Mouse (Mus musculus) right cerebral cortex, postnatal 10 days (tissue): Measurements from ENCODE around the gene Nprl3.
A peak's percentile ranks its signal among the peaks of the same experiment; 100 is the strongest.

Source experiments
- DNase-seq, 2 experiments: peaks; one replicate each; pipeline ENCODE4 v3.0.0; 2021; ENCODE audit warnings: low spot score in 2 of 2

The Nprl3 gene

GRCm38 (mm10) chr11:32245614-32246013 is 21.9 kb downstream of the Nprl3 start:
- DNase-seq: no peak

GRCm38 (mm10) chr11:32244617-32245016 is 22.9 kb downstream of the Nprl3 start:
- DNase-seq: no peak

- no peak for DNase-seq
Observed at GRCm38 (mm10) chr11:32244064-32244463, 23.4 kb downstream of the Nprl3 start.

DNA sequence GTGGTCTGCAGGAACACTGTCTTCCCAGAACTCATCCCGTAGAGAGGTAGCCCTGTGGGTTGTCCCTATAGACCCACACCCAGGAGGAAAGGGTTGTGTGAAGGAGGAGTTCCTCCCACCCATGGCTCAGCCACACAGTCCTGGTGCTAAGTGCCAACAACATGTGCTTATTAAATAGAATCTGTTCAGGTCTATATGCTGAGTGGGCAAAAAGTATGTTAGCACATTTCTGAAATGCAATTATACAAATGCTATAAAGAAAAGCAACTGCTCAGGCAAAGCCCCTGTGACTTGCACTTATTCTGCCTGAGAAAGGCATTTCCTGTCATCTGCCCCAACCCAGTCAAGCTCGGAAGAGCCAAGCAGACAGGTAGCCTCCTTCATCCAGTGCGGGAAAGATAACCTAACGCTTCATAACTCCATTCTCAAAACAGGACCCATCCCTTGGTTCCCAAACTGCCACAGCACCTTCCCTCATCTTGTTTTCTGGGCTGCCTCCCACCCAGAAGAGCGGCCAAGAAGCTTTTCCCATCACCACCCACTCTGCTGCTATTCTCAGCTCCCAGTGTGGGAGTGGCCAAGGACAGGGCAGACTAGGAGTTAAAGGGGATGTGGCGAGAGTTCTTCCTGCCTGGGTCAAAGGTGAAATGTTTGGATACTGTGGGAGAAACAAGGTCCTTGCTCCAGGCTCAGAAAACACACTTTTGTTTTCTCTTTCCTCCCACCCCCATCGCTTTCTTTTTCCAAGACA is 24.1 kb downstream of the Nprl3 start:
- peak in 1 of 2 experiments; percentile 71 for DNase-seq

DNA sequence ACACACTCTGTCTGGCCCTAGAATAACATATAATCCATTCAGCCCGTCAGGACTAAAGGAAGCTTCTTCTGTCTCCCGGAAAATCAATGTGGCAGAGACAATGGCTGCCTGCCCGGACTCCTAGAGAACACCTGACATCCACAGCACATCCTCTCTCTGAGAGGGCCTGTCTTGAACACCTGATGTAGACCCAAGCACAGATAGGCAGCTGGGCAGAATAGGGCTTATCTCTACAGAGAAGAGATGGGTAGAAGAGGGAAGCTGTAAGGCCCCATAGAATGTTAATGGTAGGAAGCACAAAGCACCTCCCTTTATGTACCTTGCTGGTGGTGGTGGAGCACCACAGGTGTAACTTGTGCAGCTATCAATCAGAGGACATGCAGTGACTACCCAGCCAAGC is 25.3 kb downstream of the Nprl3 start:
- no peak for DNase-seq

- no peak for DNase-seq
Observed at GRCm38 (mm10) chr11:32241391-32241790, 26.1 kb downstream of the Nprl3 start.

GRCm38 (mm10) chr11:32238093-32238860 is 29.2 kb downstream of the Nprl3 start:
- DNase-seq: peak in 1 of 2 experiments; percentile 74

DNA sequence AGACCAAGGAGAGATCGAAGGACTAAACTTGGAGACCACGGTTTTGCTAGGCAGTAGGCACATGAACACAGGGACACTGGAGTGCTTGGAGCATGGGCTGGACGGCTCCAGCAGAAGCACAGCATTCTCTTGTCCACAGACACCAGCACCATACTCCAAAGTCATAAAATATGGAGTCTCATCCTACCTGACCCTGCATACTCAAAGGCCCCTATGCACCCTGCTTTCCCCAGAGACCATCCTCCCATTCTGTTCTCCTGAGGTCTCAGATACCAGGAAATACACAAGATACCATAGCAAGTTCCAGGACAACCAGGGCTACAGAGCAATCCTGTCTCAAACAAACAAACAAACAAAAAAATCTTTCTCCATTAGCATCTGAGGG is 30.1 kb downstream of the Nprl3 start:
- peak in 1 of 2 experiments; percentile 29 for DNase-seq

DNA sequence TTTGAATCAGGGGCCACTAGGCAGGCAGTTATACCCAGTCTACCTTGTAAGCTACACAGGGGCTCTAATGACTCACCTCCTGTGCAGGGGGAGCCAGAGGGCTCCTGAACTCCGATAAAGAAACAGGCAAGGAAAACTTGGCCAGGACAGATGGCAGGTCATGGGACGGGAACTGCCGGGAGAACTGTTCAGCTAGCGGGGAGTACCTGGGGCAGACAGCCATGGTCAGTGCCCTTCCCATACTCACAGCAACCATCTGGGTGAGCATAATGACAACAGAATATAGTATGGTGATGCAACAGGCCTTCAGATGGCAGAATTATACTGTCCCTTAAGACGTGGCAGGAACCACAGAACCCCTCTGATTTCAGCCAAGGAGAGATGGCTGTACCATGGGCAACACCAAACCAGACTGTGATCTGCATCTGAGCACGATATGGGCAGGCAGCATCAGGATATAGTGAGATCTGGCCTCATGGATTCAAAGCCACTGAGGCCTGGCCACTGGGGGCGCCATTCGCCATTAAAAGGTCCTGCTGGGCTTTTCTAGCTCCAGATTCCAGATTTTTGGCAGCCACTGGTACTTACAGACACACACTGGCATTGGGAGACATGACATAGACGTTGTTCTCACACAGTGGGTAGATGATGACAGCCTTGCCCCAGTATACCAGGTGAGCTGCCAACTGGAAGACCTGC is 30.6 kb downstream of the Nprl3 start:
- DNase-seq: peak in 1 of 2 experiments; percentile 75

DNA sequence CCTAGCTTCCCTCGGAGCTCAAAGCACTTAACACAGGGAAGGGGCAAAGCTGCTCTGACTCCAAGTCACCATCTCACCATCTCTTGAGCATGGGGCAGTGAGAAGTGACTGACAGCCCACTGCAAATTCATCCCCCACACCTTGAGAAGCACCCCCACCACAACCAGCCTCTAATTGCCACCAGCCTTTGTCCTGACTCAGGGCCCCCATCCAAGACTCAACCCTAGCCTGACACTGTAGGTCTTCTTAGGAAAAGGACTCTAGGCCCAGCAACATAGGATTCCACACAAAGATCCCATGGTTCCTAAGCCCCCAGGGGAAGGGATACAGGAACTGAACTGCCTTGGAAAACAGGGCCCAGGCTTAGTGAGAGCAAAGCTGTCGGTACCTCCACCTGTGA is 31.4 kb downstream of the Nprl3 start:
- DNase-seq: peak in 1 of 2 experiments; percentile 45

DNA sequence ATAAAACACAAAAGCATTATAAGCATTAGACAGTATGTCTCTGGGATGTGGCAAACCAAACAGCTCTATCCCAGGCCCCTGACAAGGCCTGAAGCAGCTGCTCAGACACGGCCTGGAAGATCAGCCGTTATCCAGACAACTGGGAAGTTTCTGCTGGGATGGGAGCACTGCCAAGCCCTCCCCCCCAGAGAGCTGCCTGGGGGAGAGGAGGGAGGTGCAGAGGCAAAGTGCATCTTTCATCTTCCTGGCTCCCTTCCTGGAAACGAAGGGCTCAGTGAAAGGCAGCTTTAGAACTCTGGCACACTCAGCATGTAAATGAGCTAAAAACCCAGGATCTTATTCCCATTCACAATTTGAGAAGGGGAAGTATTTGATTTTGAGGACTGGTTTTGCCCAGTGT is 31.9 kb downstream of the Nprl3 start:
- peak; percentile 90 to 91 for DNase-seq

- DNase-seq: peak in 1 of 2 experiments; percentile 37
Observed at GRCm38 (mm10) chr11:32234816-32235485, 32.6 kb downstream of the Nprl3 start.

DNA sequence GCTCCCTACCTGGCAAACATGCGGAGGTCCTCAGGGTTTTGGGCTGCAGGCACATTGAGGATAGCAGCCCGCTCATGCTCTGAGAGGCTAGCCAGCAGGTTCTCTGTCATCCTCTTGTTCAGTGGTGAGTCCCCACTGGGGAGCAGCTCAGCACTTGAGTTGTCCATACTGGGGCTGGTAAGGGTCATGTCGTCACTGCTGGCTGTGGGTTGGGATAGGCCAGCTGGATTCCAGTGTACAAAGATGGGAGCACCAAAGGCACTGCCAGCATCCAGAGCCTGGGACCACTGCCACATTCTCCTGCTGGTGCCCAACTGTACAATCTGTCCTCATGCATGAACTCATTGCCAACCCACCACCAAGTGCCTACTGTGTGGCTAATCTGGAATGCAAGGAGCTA is 33.6 kb downstream of the Nprl3 start:
- DNase-seq: peak; percentile 75 to 78

GRCm38 (mm10) chr11:32232848-32233247 is 34.7 kb downstream of the Nprl3 start:
- DNase-seq: peak in 1 of 2 experiments; percentile 35

DNA sequence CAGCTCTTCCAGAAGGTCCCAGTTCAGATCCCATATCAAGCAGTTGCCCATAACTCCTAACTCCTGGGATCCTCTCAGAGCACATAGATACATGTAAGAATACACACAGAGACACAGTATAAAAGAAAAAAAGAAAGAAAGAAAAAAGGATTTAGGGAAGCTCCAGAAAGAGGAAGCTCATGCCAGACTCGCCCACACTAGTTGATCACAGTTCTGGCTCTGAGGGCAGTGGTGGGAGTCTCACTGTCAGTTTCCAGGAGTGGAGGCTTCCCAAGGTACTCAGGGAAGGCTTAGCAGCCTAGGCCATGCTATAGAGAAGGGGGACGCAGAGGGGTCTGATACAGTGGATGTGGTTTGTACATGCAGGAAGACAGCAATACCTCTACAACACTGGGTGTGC is 36.4 kb downstream of the Nprl3 start:
- peak in 1 of 2 experiments; percentile 43 for DNase-seq

DNA sequence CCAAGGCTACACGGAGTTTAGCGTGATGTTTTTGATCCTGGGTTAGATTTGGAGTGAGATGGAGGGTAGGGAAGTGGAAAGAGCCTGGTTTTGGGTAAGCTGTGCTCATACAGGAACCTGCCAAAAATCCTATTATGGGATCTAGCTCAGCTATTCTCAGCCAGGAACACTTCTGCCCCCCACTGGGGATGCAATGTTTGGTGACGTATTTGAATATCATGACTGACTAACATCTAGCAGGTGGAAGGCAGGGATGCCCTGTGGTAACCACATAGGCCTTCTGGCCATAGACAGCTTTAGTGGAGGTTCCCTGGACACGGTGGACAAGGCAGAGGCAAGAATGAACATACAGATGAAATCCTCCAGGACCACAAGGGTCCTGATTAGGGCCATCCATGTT is 37.3 kb downstream of the Nprl3 start:
- DNase-seq: peak in 1 of 2 experiments; percentile 63

DNA sequence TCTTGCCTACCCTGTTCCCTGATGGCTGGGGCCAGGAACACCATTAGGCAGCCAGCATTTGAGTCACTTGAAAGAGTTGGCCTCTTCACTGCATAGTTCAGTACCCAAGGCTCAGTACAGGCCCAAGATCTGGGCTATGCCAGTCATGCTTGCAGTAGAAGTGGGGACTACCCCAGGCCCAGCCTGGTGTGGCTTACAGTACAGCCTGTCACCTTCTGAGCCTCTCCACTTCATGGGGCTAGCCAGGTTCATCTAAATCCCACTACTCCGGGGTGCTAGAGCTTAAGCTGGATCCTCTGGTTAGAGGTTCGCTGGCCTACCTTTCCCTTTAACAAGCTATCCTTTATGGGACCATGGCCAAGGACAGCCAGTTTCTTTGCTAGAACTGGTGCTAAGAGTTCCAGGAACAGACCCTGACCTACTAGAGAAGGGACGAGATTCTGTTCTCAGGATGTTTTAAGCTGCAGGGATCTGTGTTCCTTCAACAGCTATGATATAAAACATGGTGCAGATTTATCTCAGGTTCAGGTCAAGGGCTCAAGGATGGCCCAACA is 39.1 kb downstream of the Nprl3 start:
- DNase-seq: no peak

DNA sequence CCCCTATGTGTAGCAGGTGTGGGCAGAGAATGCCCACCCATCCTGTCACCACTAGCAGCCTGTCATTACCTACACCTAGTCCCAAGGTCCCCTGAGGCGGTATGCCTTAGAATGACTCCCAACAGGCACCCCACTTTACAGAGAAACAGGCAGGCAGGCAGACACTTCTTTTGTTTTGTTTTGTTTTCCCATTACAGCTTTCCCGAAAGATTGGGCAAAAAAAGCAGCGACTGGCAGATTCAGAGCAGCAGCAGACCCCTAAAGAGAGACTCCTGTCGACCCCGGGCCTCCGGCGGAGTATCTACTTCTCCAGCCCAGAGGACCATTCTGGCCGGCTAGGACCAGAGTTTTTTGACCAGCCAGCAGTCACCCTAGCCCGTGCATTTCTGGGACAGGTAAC is 40.0 kb downstream of the Nprl3 start:
- peak in 1 of 2 experiments; percentile 28 for DNase-seq

DNA sequence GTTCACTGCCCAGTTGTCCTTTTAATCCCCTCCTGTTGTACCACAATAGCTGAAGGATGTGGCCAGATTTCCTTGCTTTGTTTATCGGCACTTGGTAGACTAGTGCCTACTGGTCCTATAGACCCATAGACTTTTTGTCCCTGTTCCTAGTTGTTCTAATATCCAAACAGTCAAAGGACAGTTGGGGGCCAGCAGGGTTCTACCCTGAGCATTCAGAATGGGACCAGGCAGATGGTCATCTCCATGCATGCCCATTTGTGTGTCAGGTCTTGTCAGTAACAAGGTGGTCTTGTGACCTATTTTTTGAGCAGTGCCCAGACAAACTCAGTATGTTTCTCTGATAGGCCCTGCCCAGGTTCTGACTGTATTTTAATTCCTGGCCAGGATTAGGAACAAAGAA is 40.5 kb downstream of the Nprl3 start:
- no peak for DNase-seq

DNA sequence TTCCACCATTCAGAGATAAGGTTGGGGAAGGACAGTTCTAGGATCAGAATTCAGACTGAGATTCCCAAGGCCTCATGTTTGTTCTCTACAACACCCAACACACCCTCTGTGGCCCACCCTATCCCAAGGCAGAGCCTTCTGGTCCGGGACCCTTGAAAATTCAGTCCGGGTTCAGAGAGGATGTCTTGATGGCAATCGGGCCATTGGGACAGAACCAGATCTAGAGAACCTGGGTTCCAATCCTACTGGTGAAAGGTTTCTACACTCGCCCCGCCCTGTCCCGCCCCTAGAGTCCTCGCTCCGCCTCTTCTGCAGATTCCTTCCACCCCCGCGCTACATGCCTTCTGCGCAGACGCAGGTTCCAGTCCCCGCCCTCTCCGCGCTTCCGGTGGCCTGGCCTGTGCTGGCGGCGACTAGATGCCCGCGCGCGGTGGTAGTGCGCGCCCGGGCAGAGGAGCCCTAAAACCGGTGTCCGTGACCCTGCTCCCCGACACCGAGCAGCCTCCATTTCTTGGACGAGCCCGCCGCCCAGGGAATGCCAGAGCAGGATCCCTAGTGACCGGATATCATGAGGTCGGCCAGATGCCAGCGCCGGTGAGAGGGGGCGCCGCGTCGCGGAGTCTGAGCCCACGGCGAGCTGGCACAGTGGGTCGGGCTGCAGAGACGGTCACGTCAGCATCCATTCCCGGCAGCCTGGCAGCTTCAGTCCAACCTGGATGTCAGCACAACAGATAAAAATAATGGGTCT is 41.2 kb downstream of the Nprl3 start, which contains the start of gene Mpg:
Gene Mpg, plus strand, starts transcription at position 382 of the 748 bp plus-strand sequence.
- DNase-seq: peak; percentile 92 to 93
